Mouse (Mus musculus): ENCODE results near the gene Gltp. TPM values are rescaled to one million over a fixed set of nuclear protein-coding genes. Genes with fewer than 3 reads are reported as not detected.

Gltp gene
- total RNA-seq, 2 experiments from 2014 or later = 23.6 to 27.3 TPM

GRCm38 (mm10) chr5:114695775-114696174, 5.0 kb upstream of the Gltp start:
- H3K27ac ChIP-seq = no peak overlapping the region
- TF ChIP-seq CTCF (conservative IDR thresholded peaks at IDR 0.05) = peak; percentile 48
- no peak overlapping the region for H3K4me3 ChIP-seq
- no peak for DNase-seq (ENCODE audit: low spot score in 2 of 2)

- TF ChIP-seq CTCF (conservative IDR thresholded peaks at IDR 0.05) = no peak
- no peak for DNase-seq (ENCODE audit: low spot score in 2 of 2)
- H3K4me3 ChIP-seq = peak overlapping the region; percentile 85
- peak overlapping the region; percentile 94; the same call in 1 of the 2 replicates for H3K27ac ChIP-seq
These were observed 951 bp downstream of the Gltp start for GRCm38 (mm10) chr5:114689700-114690366.

- no peak for TF ChIP-seq CTCF (conservative IDR thresholded peaks at IDR 0.05)
- no peak overlapping the region for H3K4me3 ChIP-seq
- DNase-seq (ENCODE audit: low spot score in 2 of 2) = no peak
- H3K27ac ChIP-seq = peak overlapping the region; percentile 94; the same call in 1 of the 2 replicates
These were observed 2.1 kb downstream of the Gltp start for GRCm38 (mm10) chr5:114688703-114689102.

GRCm38 (mm10) chr5:114687901-114688300, 2.9 kb downstream of the Gltp start:
- DNase-seq (ENCODE audit: low spot score in 2 of 2) = no peak
- no peak for TF ChIP-seq CTCF (conservative IDR thresholded peaks at IDR 0.05)
- peak overlapping the region; percentile 94; the same call in 1 of the 2 replicates for H3K27ac ChIP-seq
- no peak overlapping the region for H3K4me3 ChIP-seq

- H3K27ac ChIP-seq = no peak overlapping the region
- no peak for DNase-seq (ENCODE audit: low spot score in 2 of 2)
- no peak overlapping the region for H3K4me3 ChIP-seq
- TF ChIP-seq CTCF (conservative IDR thresholded peaks at IDR 0.05) = no peak
These were observed 4.0 kb downstream of the Gltp start for GRCm38 (mm10) chr5:114686726-114687210.

GRCm38 (mm10) chr5:114685986-114686385, 4.8 kb downstream of the Gltp start:
- no peak for DNase-seq (ENCODE audit: low spot score in 2 of 2)
- TF ChIP-seq CTCF (conservative IDR thresholded peaks at IDR 0.05) = no peak

GRCm38 (mm10) chr5:114681717-114682116, 9.1 kb downstream of the Gltp start:
- DNase-seq (ENCODE audit: low spot score in 2 of 2) = no peak
- no peak for TF ChIP-seq CTCF (conservative IDR thresholded peaks at IDR 0.05)
- H3K4me3 ChIP-seq = no peak overlapping the region
- H3K27ac ChIP-seq = peak overlapping the region; percentile 61

More at GRCm38 (mm10) chr5:114685986-114686385, 4.8 kb downstream of the Gltp start:
- Histone ChIP-seq H3K27ac (no peak overlapping the region), H3K4me3 (no peak overlapping the region)

- Histone ChIP-seq H3K4me3 (no peak overlapping the region), H3K27ac (peak overlapping the region; percentile 61; the same call in 1 of the 2 replicates)
- DNase-seq (ENCODE audit: low spot score in 2 of 2) = no peak
- TF ChIP-seq CTCF (conservative IDR thresholded peaks at IDR 0.05) = no peak
These were observed 10.0 kb downstream of the Gltp start for GRCm38 (mm10) chr5:114680676-114681285.

- peak; percentile 14; the same call in 1 of the 2 replicates for TF ChIP-seq CTCF (conservative IDR thresholded peaks at IDR 0.05)
- Histone ChIP-seq H3K4me3 (no peak overlapping the region), H3K27ac (peak overlapping the region; percentile 65)
- peak in 1 of 2 experiments; percentile 44 for DNase-seq (ENCODE audit: low spot score in 2 of 2)
These were observed 10.8 kb downstream of the Gltp start for GRCm38 (mm10) chr5:114679841-114680591.

- no peak for DNase-seq (ENCODE audit: low spot score in 2 of 2)
- H3K4me3 ChIP-seq = no peak overlapping the region
- no peak overlapping the region for H3K27ac ChIP-seq
- no peak for TF ChIP-seq CTCF (conservative IDR thresholded peaks at IDR 0.05)
These were observed 16.2 kb downstream of the Gltp start for GRCm38 (mm10) chr5:114674594-114674993.

- Histone ChIP-seq H3K4me3 (no peak overlapping the region), H3K27ac (no peak overlapping the region)
- DNase-seq (ENCODE audit: low spot score in 2 of 2) = no peak
- peak; percentile 40 for TF ChIP-seq CTCF (conservative IDR thresholded peaks at IDR 0.05)
These were observed 17.7 kb downstream of the Gltp start for GRCm38 (mm10) chr5:114673114-114673513.

- H3K27ac ChIP-seq = no peak overlapping the region
- no peak for DNase-seq (ENCODE audit: low spot score in 2 of 2)
- H3K4me3 ChIP-seq = no peak overlapping the region
- no peak for TF ChIP-seq CTCF (conservative IDR thresholded peaks at IDR 0.05)
These were observed 21.8 kb downstream of the Gltp start for GRCm38 (mm10) chr5:114669014-114669413.
